Mouse (Mus musculus): ENCODE data around the gene Sugt1.

DNA sequence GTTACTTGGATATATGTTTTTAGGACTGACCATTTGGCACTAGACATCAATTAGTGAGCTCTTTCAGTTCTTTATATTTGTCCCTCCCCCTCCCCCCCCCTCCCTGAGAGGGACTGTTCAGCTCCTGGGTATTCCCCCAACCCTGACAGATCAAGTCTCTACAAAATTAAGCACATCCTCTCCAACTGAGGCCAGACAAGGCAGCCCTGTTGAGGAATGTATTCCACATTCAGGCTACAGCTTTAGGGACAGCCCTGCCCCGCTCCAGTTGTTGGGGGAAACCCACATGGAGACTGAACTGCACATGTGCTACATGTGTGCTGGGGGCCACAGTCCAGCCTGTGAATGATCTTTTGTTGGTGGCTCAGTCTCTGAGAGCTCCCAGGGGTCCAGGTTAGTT lies 34.6 kb upstream of the Sugt1 start:
- no peak for TF ChIP-seq SIN3A (IDR thresholded peaks at IDR 0.05; ENCODE audit: low read length)
- no peak for TF ChIP-seq UBTF (IDR thresholded peaks at IDR 0.05; ENCODE audit: borderline replicate concordance, insufficient read depth, low read depth, low read length)

Measured in MEL (cell line).